Mouse (Mus musculus) stomach, embryonic 15.5 days (tissue): ENCODE data around the gene Gm3476. TPM values are rescaled to one million over a fixed set of nuclear protein-coding genes. Genes with fewer than 3 reads are reported as not detected.
"Not testable (repeated sequence)": the region's sequence is repeated elsewhere in the genome, so short reads cannot be mapped to it uniquely, and the experiment has no call there.

Experiments used
- ATAC-seq: fragments of 200-750 bp; cut with Nextera tagmentation; 2 replicates; pipeline ENCODE4 v1.8.0; 2017; ENCODE audit warnings: low read depth, moderate number of reproducible peaks, moderate TSS enrichment; ENCODE audit not compliant: insufficient read depth, low FRiP score
- H3K27ac ChIP-seq: fragments of 300-500 bp; sonication (generic); 2 replicates; pipeline ENCODE4 v1.5.1; 2015; ENCODE audit warnings: mild to moderate bottlenecking, inconsistent platforms
- H3K27me3 ChIP-seq: fragments of 300-500 bp; sonication (generic); replicated peaks from 2 replicates; pipeline ENCODE4 v1.6.1; 2015; ENCODE audit warnings: inconsistent platforms
- H3K36me3 ChIP-seq: fragments of 300-500 bp; sonication (generic); 2 replicates; pipeline ENCODE4 v1.6.1; 2015; ENCODE audit warnings: inconsistent platforms
- H3K4me1 ChIP-seq: fragments of 300-500 bp; sonication (generic); 2 replicates; pipeline ENCODE4 v1.6.1; 2015; ENCODE audit warnings: inconsistent platforms
- H3K4me2 ChIP-seq: fragments of 300-500 bp; sonication (generic); 2 replicates; pipeline ENCODE4 v1.6.1; 2015; ENCODE audit warnings: mild to moderate bottlenecking, inconsistent platforms
- H3K4me3 ChIP-seq: fragments of 300-500 bp; sonication (generic); replicated peaks from 2 replicates; pipeline ENCODE4 v1.5.1; 2015; ENCODE audit warnings: inconsistent platforms
- H3K9ac ChIP-seq: fragments of 300-500 bp; sonication (generic); 2 replicates; pipeline ENCODE4 v1.6.1; 2015; ENCODE audit warnings: inconsistent platforms
- H3K9me3 ChIP-seq: fragments of 300-500 bp; sonication (generic); 2 replicates; pipeline ENCODE4 v1.6.1; 2016; ENCODE audit warnings: inconsistent platforms
- WGBS: fragments of 180-500 bp; shearing (Covaris S2); methylation state at CpG from one replicate; pipeline ENCODE4 v1.1.7; 2015; 5-methylcytosine and 5-hydroxymethylcytosine counted together
- polyA plus RNA-seq: library from polyadenylated mRNA; unstranded; fragments of >200 nt; fragmentation: Nextera tagmentation; extraction: Ambion mirVana; gene quantifications from 2 replicates; pipeline ENCODE4 v1.2.1, GENCODE M21; 2015

Gene Gm3476
- not detected in 2 replicates for polyA plus RNA-seq

- H3K9me3 ChIP-seq, H3K27me3 ChIP-seq, H3K4me2 ChIP-seq, H3K4me1 ChIP-seq, H3K27ac ChIP-seq, H3K9ac ChIP-seq, H3K4me3 ChIP-seq, H3K36me3 ChIP-seq, ATAC-seq: not testable (repeated sequence)
- no CpG with 5 or more reads among the region's 1 CpGs for WGBS
Measured at GRCm38 (mm10) chr14:6125707-6126106, at the start of gene Gm3476. Gm3476 (minus strand) TSS chr14:6125807.

- not testable (repeated sequence) for H3K9ac ChIP-seq, H3K4me1 ChIP-seq, H3K36me3 ChIP-seq, H3K4me3 ChIP-seq, H3K9me3 ChIP-seq, ATAC-seq, H3K4me2 ChIP-seq, H3K27ac ChIP-seq, H3K27me3 ChIP-seq
- WGBS = 72% methylated on average over 7 of the region's 9 CpGs
Measured at GRCm38 (mm10) chr14:6163538-6163937, 37.9 kb upstream of the Gm3476 start.

- H3K9me3 ChIP-seq, H3K4me3 ChIP-seq, H3K36me3 ChIP-seq, H3K4me1 ChIP-seq, H3K4me2 ChIP-seq, H3K27me3 ChIP-seq, H3K9ac ChIP-seq, H3K27ac ChIP-seq, ATAC-seq: not testable (repeated sequence)
- 92% methylated on average over 1 of the region's 1 CpGs for WGBS
Measured at GRCm38 (mm10) chr14:6161085-6161484, 35.5 kb upstream of the Gm3476 start.

GRCm38 (mm10) chr14:6108272-6108925 lies 17.2 kb downstream of the Gm3476 start, which contains the start of gene Gm3468:
Gm3468 (minus strand) TSS chr14:6108665.
- not testable (repeated sequence) for H3K27ac ChIP-seq
- under 1% methylated on average over 35 of the region's 51 CpGs for WGBS

GRCm38 (mm10) chr14:6107500-6107899 lies 18.1 kb downstream of the Gm3476 start:
- not testable (repeated sequence) for H3K27me3 ChIP-seq, ATAC-seq, H3K36me3 ChIP-seq, H3K9ac ChIP-seq, H3K4me1 ChIP-seq, H3K27ac ChIP-seq, H3K9me3 ChIP-seq
- Histone ChIP-seq H3K4me2 (peak overlapping the region; percentile 47), H3K4me3 (peak overlapping the region; percentile 36)
- WGBS = 5% methylated on average over 9 of the region's 9 CpGs

More at GRCm38 (mm10) chr14:6108272-6108925, 17.2 kb downstream of the Gm3476 start, which contains the start of gene Gm3468:
- not testable (repeated sequence) for H3K9me3 ChIP-seq, H3K27me3 ChIP-seq, H3K4me1 ChIP-seq, H3K9ac ChIP-seq, ATAC-seq, H3K36me3 ChIP-seq
- Histone ChIP-seq H3K4me2 (peak within 1 kb of the TSS; percentile 47), H3K4me3 (peak within 1 kb of the TSS; percentile 36)

GRCm38 (mm10) chr14:6093842-6094241 lies 31.8 kb downstream of the Gm3476 start, which contains the start of gene Gm8206:
Gm8206 (minus strand) TSS chr14:6093942.
- not testable (repeated sequence) for H3K4me3 ChIP-seq, H3K27me3 ChIP-seq, H3K36me3 ChIP-seq, ATAC-seq, H3K4me2 ChIP-seq, H3K9me3 ChIP-seq, H3K4me1 ChIP-seq, H3K9ac ChIP-seq, H3K27ac ChIP-seq
- 91% methylated on average over 3 of the region's 3 CpGs for WGBS

GRCm38 (mm10) chr14:6058167-6058566 lies 67.4 kb downstream of the Gm3476 start, which contains the start of gene Gm6337:
Gm6337 (minus strand) TSS chr14:6058267.
- 88% methylated on average over 4 of the region's 4 CpGs for WGBS
- not testable (repeated sequence) for H3K4me2 ChIP-seq, H3K27me3 ChIP-seq, H3K4me1 ChIP-seq, H3K9ac ChIP-seq, ATAC-seq, H3K9me3 ChIP-seq, H3K4me3 ChIP-seq, H3K36me3 ChIP-seq, H3K27ac ChIP-seq

Other genes starting within 250 kb of the Gm3476 start
- 0.36 TPM in 2 replicates for gene Gm8237, start 245.4 kb downstream of the Gm3476 start, polyA plus RNA-seq
- 0.73 and 1.0 TPM in 2 replicates for gene Gm3248, start 164.1 kb downstream of the Gm3476 start, polyA plus RNA-seq
- not detected in 2 replicates for gene Gm3453, start 146.7 kb downstream of the Gm3476 start, polyA plus RNA-seq
- not detected in 2 replicates for gene Gm6337, start 67.5 kb downstream of the Gm3476 start, polyA plus RNA-seq
- 1.2 and 1.5 TPM in 2 replicates for gene Gm8206, start 31.9 kb downstream of the Gm3476 start, polyA plus RNA-seq
- gene Gm3468, start 17.1 kb downstream of the Gm3476 start, polyA plus RNA-seq = 1.6 and 1.9 TPM in 2 replicates
- not detected in 2 replicates for gene Gm21560, start 93.5 kb upstream of the Gm3476 start, polyA plus RNA-seq
- 1.3 TPM in 2 replicates for gene Gm3411, start 161.4 kb upstream of the Gm3476 start, polyA plus RNA-seq
- gene Gm21103, start 179.0 kb upstream of the Gm3476 start, polyA plus RNA-seq = not detected in 2 replicates
- gene Gm3618, start 217.9 kb upstream of the Gm3476 start, polyA plus RNA-seq = not detected in 2 replicates